Mouse (Mus musculus) cerebellum, postnatal 36 days (tissue): ENCODE data around the gene Map3k12.

ENCODE experiments used
- DNase-seq, 2 experiments: peaks; one replicate each; pipeline ENCODE4 v3.0.0; 2021 to 2022; ENCODE audit warnings: mixed read lengths in 2 of 2

Gene Map3k12

GRCm38 (mm10) chr15:102458050-102458736, 58.7 kb downstream of the Map3k12 start:
- DNase-seq, result no peak

GRCm38 (mm10) chr15:102455993-102456392, 60.9 kb downstream of the Map3k12 start:
- DNase-seq, result peak; percentile 25 to 46

DNA sequence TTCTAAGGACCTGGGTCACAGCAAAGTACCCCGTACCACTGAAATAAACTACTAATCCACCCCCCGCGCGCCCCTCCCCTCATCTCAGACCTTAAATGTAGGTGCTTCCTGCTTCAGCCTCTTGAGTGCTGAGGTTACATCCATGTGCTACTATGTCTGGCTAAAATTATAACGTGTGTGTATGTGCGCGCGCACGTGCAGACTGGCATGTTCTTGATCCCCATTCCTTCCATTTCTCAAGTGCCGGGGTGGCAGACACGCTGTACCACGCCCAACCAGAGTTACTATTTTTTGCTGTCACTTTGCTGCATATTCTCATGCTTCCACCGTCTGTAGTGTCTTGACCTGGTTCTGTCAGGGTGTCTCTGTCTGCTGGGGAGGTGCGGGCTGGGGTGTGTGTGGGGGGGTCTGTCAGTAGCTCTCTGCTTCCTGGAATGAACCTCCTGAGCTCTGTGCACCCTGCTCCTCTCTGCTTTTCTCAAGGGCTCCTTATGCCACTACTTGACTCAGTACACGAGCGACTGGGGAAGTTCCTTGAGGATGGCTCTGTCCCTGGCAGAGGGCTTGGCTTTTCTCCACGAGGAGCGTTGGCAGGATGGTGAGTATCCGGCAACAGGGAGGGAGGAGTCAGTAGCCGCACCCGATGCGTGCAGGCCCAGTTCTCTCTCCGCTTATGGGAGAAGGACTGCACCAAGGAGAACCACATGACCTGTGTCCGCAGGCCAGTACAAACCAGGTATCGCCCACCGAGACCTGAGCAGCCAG, 65.0 kb downstream of the Map3k12 start:
- DNase-seq, result no peak

DNA sequence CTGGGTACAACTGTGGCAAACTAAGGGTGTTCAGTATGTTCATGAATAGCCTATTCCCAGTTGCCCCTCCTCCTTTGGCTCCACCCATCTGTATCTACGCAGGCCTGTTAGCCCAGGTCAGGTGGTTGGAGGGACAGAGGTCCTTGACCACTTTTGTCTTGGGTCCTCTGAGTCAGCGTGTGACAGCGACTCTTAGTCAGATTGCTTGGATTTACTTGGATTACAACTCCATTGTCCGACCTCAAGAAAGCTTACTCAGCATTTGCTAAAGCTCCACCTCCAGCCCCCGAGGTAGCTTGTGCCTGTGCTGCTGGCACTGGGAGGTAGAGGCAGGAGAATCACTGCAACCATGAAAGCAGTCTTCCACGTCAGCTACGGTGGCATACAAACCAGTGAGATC, 65.9 kb downstream of the Map3k12 start:
- DNase-seq, result no peak

GRCm38 (mm10) chr15:102449366-102449765, 67.5 kb downstream of the Map3k12 start:
- no peak for DNase-seq
